Mouse (Mus musculus): Measurements from ENCODE around the gene 4930447C04Rik. TPM values are rescaled to one million over a fixed set of nuclear protein-coding genes. Genes with fewer than 3 reads are reported as not detected.
A peak's percentile ranks its signal among the peaks of the same experiment; 100 is the strongest.

4930447C04Rik gene
- polyA plus RNA-seq, 1 experiment from 2014 or later = 1.0 TPM

- ATAC-seq (replicated peaks; ENCODE audit: low FRiP score, low TSS enrichment, low read depth) = no peak
Measured at GRCm38 (mm10) chr12:72939616-72940015, 958 bp downstream of the 4930447C04Rik start, which contains the start of gene Six6. Gene Six6, plus strand, starts transcription at chr12:72939892.

DNA sequence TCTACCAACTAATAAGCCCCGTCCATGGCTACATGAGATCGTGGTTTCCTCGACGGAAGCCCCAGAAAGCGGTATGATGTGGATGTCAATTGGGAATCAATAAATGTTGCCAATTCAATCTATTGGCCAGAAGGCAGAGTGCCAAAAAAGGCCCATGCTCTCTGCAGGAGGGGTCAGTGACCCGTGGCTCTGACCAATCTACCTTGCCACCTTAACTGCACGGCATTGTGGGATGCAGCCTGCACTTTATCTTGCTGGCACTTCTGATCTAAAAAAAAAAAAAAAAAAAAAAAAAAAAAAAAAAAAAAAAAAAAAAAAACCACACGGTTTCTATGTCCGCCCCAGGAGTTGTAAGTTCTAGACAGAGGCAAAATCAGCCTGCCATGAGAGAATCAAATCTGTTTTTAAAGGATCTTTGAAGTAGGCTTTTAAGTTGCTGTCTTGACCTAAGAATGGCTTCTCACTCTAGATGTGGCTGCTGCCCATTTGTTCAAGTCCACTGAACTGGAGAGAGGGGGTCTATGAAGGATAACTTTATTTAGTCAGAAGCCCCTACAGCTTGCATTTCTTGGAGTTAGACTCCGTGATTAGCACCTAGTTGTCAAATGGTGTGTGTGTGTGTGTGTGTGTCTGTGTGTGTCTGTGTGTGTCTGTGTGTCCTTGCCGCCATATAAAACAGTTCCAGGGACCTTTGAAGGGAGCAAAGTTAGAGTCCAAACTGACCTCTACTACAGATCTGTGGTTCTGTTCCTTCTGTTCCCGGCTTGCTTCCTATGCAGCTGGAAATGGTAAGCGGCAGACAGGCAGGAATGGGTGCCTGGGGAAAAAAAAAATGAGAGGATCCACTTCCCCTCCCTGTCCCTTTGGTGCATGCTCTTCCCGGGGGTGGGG is 1.7 kb downstream of the 4930447C04Rik start:
- WGBS = 5% methylated on average over 14 of the region's 14 CpGs
- no peak overlapping the region for H3K4me3 ChIP-seq (ENCODE audit: low read depth, low read length)
- peaks cover 97% of the 10 kb centered on the region for H3K27me3 ChIP-seq (replicated peaks; ENCODE audit: control insufficient read depth, insufficient read depth, low read length)
- no peaks in the 10 kb centered on the region for H3K9me3 ChIP-seq (ENCODE audit: control insufficient read depth, low read length)
- DNase-seq (ENCODE audit: low spot score) = peak; percentile 53
- no peak overlapping the region for H3K27ac ChIP-seq (ENCODE audit: low read depth)
- no peak overlapping the region for H3K9ac ChIP-seq (ENCODE audit: low read length)
- no peak overlapping the region for H3K4me2 ChIP-seq (ENCODE audit: low read length)
- peaks cover 5% of the 10 kb centered on the region; the same call in 1 of the 2 replicates for H3K4me1 ChIP-seq (replicated peaks; ENCODE audit: control insufficient read depth, insufficient read depth, low read length)
- no peak for ATAC-seq (replicated peaks; ENCODE audit: low FRiP score, low TSS enrichment, low read depth)
- no peaks in the 10 kb centered on the region for H3K36me3 ChIP-seq (ENCODE audit: control insufficient read depth, insufficient read depth, low read length)

More at GRCm38 (mm10) chr12:72939616-72940015, 958 bp downstream of the 4930447C04Rik start, which contains the start of gene Six6:
- Histone ChIP-seq H3K27ac (ENCODE audit: low read depth) (no peak within 1 kb of the TSS), H3K9me3 (ENCODE audit: control insufficient read depth, low read length) (no peaks in the 10 kb centered on the region), H3K4me2 (ENCODE audit: low read length) (peak within 1 kb of the TSS; percentile 15), H3K4me1 (replicated peaks; ENCODE audit: control insufficient read depth, insufficient read depth, low read length) (peaks cover 5% of the 10 kb centered on the region; the same call in 1 of the 2 replicates), H3K27me3 (replicated peaks; ENCODE audit: control insufficient read depth, insufficient read depth, low read length) (peaks cover 99% of the 10 kb centered on the region), H3K4me3 (ENCODE audit: low read depth, low read length) (no peak within 1 kb of the TSS), H3K9ac (ENCODE audit: low read length) (no peak within 1 kb of the TSS), H3K36me3 (ENCODE audit: control insufficient read depth, insufficient read depth, low read length) (no peaks in the 10 kb centered on the region)
- WGBS = under 1% methylated on average over 28 of the region's 28 CpGs
- DNase-seq (ENCODE audit: low spot score) = peak; percentile 75

DNA sequence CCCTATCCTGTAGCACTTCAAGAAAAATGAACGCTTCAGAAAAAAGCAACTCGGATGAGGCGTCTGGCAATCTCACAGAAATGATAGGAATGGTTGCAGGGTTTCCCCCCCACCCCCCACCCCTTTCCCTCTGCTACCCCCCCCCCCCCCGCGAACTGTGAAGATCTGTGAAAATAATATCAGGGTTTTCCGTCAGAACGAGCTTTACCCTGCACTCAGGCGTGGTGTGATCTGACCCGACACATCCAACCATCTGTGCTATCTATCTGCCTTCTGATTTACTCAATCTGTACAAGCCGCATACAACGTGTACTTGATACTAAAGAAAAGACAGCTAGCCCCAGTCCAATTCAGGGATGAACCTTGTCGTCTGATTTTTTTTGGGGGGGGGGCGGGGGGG is 2.4 kb downstream of the 4930447C04Rik start:
- WGBS = 4% methylated on average over 11 of the region's 13 CpGs

DNA sequence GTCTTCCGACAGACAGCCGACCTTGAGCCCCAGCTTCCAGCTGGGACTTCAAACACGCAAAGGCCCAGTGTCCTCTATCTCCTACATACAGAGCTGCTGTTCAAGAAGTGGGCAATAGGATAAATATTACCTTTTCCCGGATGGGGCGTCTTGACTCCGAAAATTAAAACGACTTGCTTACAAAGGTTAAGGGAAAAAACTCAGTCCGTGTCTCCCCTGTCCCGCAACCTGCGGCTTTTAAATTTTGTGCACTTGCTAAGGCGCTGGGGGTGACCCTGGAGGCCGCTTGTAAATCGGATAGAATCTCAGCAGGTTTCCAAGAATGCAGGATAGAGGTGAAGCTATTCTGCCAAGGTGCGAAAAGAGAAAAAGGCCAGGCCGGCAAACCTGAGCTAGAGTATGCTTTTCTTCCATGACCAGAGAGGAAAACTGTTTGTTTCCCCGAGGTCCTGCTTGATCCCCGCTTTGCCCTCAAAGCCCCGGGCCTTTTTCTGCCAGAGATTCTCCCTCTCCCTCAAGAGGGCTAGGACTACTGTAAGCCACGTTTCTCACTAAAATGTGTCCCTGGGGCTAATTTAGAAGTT is 2.9 kb downstream of the 4930447C04Rik start:
- Histone ChIP-seq H3K4me2 (ENCODE audit: low read length) (no peak overlapping the region), H3K36me3 (ENCODE audit: control insufficient read depth, insufficient read depth, low read length) (no peaks in the 10 kb centered on the region), H3K9me3 (ENCODE audit: control insufficient read depth, low read length) (no peaks in the 10 kb centered on the region), H3K9ac (ENCODE audit: low read length) (no peak overlapping the region), H3K4me1 (replicated peaks; ENCODE audit: control insufficient read depth, insufficient read depth, low read length) (peaks cover 5% of the 10 kb centered on the region; the same call in 1 of the 2 replicates), H3K27me3 (replicated peaks; ENCODE audit: control insufficient read depth, insufficient read depth, low read length) (peaks cover 85% of the 10 kb centered on the region), H3K27ac (ENCODE audit: low read depth) (no peak overlapping the region), H3K4me3 (ENCODE audit: low read depth, low read length) (no peak overlapping the region)
- ATAC-seq (replicated peaks; ENCODE audit: low FRiP score, low TSS enrichment, low read depth) (no peak), DNase-seq (ENCODE audit: low spot score) (peak; percentile 63)
- WGBS = 2% methylated on average over 19 of the region's 19 CpGs

More for the DNA sequence above, 2.4 kb downstream of the 4930447C04Rik start:
- Histone ChIP-seq H3K9ac (ENCODE audit: low read length) (no peak overlapping the region), H3K27me3 (replicated peaks; ENCODE audit: control insufficient read depth, insufficient read depth, low read length) (peaks cover 91% of the 10 kb centered on the region), H3K4me1 (replicated peaks; ENCODE audit: control insufficient read depth, insufficient read depth, low read length) (peaks cover 5% of the 10 kb centered on the region; the same call in 1 of the 2 replicates), H3K9me3 (ENCODE audit: control insufficient read depth, low read length) (no peaks in the 10 kb centered on the region), H3K36me3 (ENCODE audit: control insufficient read depth, insufficient read depth, low read length) (no peaks in the 10 kb centered on the region), H3K4me2 (ENCODE audit: low read length) (no peak overlapping the region), H3K4me3 (ENCODE audit: low read depth, low read length) (no peak overlapping the region), H3K27ac (ENCODE audit: low read depth) (no peak overlapping the region)
- no peak for DNase-seq (ENCODE audit: low spot score)
- ATAC-seq (replicated peaks; ENCODE audit: low FRiP score, low TSS enrichment, low read depth) = no peak

DNA sequence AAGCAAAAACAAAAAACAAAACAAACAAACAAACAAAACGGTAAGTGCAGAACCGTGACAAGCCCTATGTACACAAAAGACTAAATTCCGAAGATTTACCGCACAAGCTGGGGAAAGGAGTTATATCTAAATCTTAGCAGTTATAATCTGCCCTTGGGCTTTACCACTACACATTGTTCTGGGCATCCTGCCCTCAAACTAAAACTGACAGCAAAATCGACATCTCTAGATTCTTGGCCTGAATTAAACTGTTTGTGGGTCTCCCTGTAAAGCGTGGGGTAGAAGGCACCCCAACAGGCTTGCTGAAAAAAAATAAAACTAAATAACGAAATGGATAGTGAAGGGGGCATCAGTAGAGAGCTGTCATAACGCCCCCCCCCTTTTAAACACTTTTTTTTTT is 3.8 kb downstream of the 4930447C04Rik start:
- Histone ChIP-seq H3K27ac (ENCODE audit: low read depth) (no peak overlapping the region), H3K36me3 (ENCODE audit: control insufficient read depth, insufficient read depth, low read length) (no peaks in the 10 kb centered on the region), H3K9ac (ENCODE audit: low read length) (no peak overlapping the region), H3K4me3 (ENCODE audit: low read depth, low read length) (no peak overlapping the region), H3K27me3 (replicated peaks; ENCODE audit: control insufficient read depth, insufficient read depth, low read length) (peaks cover 76% of the 10 kb centered on the region), H3K4me2 (ENCODE audit: low read length) (no peak overlapping the region), H3K4me1 (replicated peaks; ENCODE audit: control insufficient read depth, insufficient read depth, low read length) (peaks cover 5% of the 10 kb centered on the region; the same call in 1 of the 2 replicates), H3K9me3 (ENCODE audit: control insufficient read depth, low read length) (no peaks in the 10 kb centered on the region)
- no peak for ATAC-seq (replicated peaks; ENCODE audit: low FRiP score, low TSS enrichment, low read depth)
- no peak for DNase-seq (ENCODE audit: low spot score)
- WGBS = 29% methylated on average over 8 of the region's 8 CpGs

- Histone ChIP-seq H3K36me3 (ENCODE audit: control insufficient read depth, insufficient read depth, low read length) (no peaks in the 10 kb centered on the region), H3K9me3 (ENCODE audit: control insufficient read depth, low read length) (no peaks in the 10 kb centered on the region), H3K4me1 (replicated peaks; ENCODE audit: control insufficient read depth, insufficient read depth, low read length) (no peaks in the 10 kb centered on the region), H3K27me3 (replicated peaks; ENCODE audit: control insufficient read depth, insufficient read depth, low read length) (peaks cover 7% of the 10 kb centered on the region; the same call in 1 of the 2 replicates), H3K27ac (ENCODE audit: low read depth) (no peak overlapping the region), H3K4me2 (ENCODE audit: low read length) (peak overlapping the region; percentile 57), H3K4me3 (ENCODE audit: low read depth, low read length) (peak overlapping the region; percentile 33), H3K9ac (ENCODE audit: low read length) (peak overlapping the region; percentile 37)
- DNase-seq (ENCODE audit: low spot score) = peak; percentile 63
- WGBS = 18% methylated on average over 47 of the region's 48 CpGs
- no peak for ATAC-seq (replicated peaks; ENCODE audit: low FRiP score, low TSS enrichment, low read depth)
Measured at GRCm38 (mm10) chr12:72917159-72917993, 23.2 kb downstream of the 4930447C04Rik start.

DNA sequence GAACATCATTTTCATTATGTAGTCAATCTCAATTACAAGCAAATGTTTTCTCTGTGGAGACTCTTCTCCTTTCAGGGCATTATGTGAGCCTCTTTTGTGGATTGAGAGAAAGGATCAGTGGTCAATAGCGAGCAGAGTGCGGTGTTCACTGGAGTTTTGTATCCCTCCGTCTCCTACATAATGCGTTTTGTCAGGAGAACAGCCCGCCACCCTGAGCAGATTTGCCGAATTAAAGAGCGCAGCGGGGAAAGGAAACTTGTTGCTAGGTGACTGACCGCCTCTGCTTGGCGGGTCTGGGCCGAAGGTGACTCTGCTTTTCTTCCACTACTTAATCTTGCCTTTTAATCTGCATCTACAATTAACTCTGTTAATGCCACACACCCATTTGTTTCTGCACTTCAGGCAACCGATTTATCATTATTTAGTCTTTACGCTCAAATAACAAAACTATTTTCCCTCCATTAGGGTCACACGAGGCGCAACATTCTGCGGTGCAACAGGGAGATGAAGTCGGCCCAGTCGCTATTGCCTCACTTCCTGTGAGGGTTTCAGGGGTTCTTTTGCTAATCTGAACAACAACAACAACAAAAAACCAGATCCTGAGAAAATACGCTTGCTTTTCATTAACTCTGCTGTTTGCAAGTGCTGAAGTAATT is 86.1 kb downstream of the 4930447C04Rik start:
- Histone ChIP-seq H3K9me3 (ENCODE audit: control insufficient read depth, low read length) (no peaks in the 10 kb centered on the region), H3K4me3 (ENCODE audit: low read depth, low read length) (peak overlapping the region; percentile 6; the same call in 1 of the 2 replicates), H3K4me1 (replicated peaks; ENCODE audit: control insufficient read depth, insufficient read depth, low read length) (no peaks in the 10 kb centered on the region), H3K36me3 (ENCODE audit: control insufficient read depth, insufficient read depth, low read length) (no peaks in the 10 kb centered on the region), H3K9ac (ENCODE audit: low read length) (no peak overlapping the region), H3K4me2 (ENCODE audit: low read length) (peak overlapping the region; percentile 34), H3K27ac (ENCODE audit: low read depth) (no peak overlapping the region), H3K27me3 (replicated peaks; ENCODE audit: control insufficient read depth, insufficient read depth, low read length) (peaks cover 45% of the 10 kb centered on the region)
- ATAC-seq (replicated peaks; ENCODE audit: low FRiP score, low TSS enrichment, low read depth) (no peak), DNase-seq (ENCODE audit: low spot score) (no peak)
- WGBS = 7% methylated on average over 19 of the region's 19 CpGs

Measured in intestine, embryonic 14.5 days (tissue).